9 mouse cellular contexts compared by ENCODE assay signal in genomic region chr11:24371687-24371950, GRCm38 (mm10).
DNase-seq lines count a peak whose midpoint lies in the region; ATAC-seq lines count a peak whose summit lies in the region.
"Had no signal": no experiment of that assay in that cellular context is flagged by ENCODE, and none has a peak within 500 bp of the region (broad histone marks: within the 10 kb centered on the region; RNA-seq: fewer than 3 reads in every experiment).

No protein-coding gene starts in this region.

- peak; percentile 57 for ATAC-seq in midbrain, embryonic 13.5 days
- ATAC-seq in hindbrain, embryonic 16.5 days: peak; percentile 66

- no peak overlapping the region; the same call in 1 of the 2 replicates for H3K4me2 ChIP-seq in midbrain, embryonic 13.5 days (replicated peaks)
- no peak overlapping the region for H3K4me2 ChIP-seq in hindbrain, embryonic 16.5 days (ENCODE audit: low read length)

- intact Hi-C loops in heart, postnatal 25 days (cut with DNase I): no loop called here

- H3K27ac ChIP-seq in midbrain, embryonic 13.5 days: peak overlapping the region; percentile 48; the same call in 1 of the 2 replicates
- H3K27ac ChIP-seq in midbrain, embryonic 10.5 days (replicated peaks): no peak overlapping the region
- no peak overlapping the region for H3K27ac ChIP-seq in hindbrain, embryonic 16.5 days (ENCODE audit: low read depth, low read length)

- no peak overlapping the region for H3K4me3 ChIP-seq in midbrain, embryonic 13.5 days (replicated peaks)
- no peak overlapping the region for H3K4me3 ChIP-seq in midbrain, embryonic 10.5 days
- no peak overlapping the region for H3K4me3 ChIP-seq in hindbrain, embryonic 16.5 days (ENCODE audit: low read length)

- H3K9me3 ChIP-seq in midbrain, embryonic 13.5 days: no peaks in the 10 kb centered on the region
- no peaks in the 10 kb centered on the region for H3K9me3 ChIP-seq in midbrain, embryonic 10.5 days (replicated peaks)
- H3K9me3 ChIP-seq in hindbrain, embryonic 16.5 days (ENCODE audit: control insufficient read depth, low read length): no peaks in the 10 kb centered on the region

- no peaks in the 10 kb centered on the region for H3K36me3 ChIP-seq in midbrain, embryonic 13.5 days
- H3K36me3 ChIP-seq in midbrain, embryonic 10.5 days: no peaks in the 10 kb centered on the region
- H3K36me3 ChIP-seq in hindbrain, embryonic 16.5 days (ENCODE audit: control insufficient read depth, insufficient read depth, low read length): no peaks in the 10 kb centered on the region

- peaks cover 43% of the 10 kb centered on the region for H3K4me1 ChIP-seq in midbrain, embryonic 13.5 days (replicated peaks)
- H3K4me1 ChIP-seq in midbrain, embryonic 10.5 days: peaks cover 32% of the 10 kb centered on the region
- peaks cover 17% of the 10 kb centered on the region for H3K4me1 ChIP-seq in hindbrain, embryonic 16.5 days (ENCODE audit: control insufficient read depth, insufficient read depth, low read depth, low read length)

- peak; percentile 45 to 68 for DNase-seq in cerebellum, postnatal 10 days
- no peak for DNase-seq in cerebellum, adult 11-12 months
- no peak for DNase-seq in midbrain, embryonic 10.5 days (ENCODE audit: low spot score)
- DNase-seq in heart, postnatal 25 days (ENCODE audit: low spot score): no peak
- no peak for DNase-seq in thymus, postnatal 14 days
- no peak for DNase-seq in thymus, postnatal 0 days (ENCODE audit: low spot score)
- DNase-seq: kidney, postnatal 10 days had no signal

- no peak overlapping the region for H3K9ac ChIP-seq in midbrain, embryonic 13.5 days (replicated peaks)
- no peak overlapping the region for H3K9ac ChIP-seq in hindbrain, embryonic 16.5 days (ENCODE audit: low read depth, low read length)

- whole genome bisulfite sequencing in midbrain, embryonic 13.5 days: 48% methylated on average over 5 of the region's 5 CpGs
- WGBS in midbrain, embryonic 10.5 days: 80% methylated on average over 5 of the region's 5 CpGs
- 28% methylated on average over 5 of the region's 5 CpGs for WGBS in hindbrain, embryonic 16.5 days

- H3K27me3 ChIP-seq in midbrain, embryonic 13.5 days: no peaks in the 10 kb centered on the region
- H3K27me3 ChIP-seq in midbrain, embryonic 10.5 days (ENCODE audit: low read depth, poor library complexity, severe bottlenecking): peaks cover 41% of the 10 kb centered on the region
- H3K27me3 ChIP-seq in hindbrain, embryonic 16.5 days (replicated peaks; ENCODE audit: control insufficient read depth, insufficient read depth, low read length): 0 out of 2 replicates have a peak, but pooled peaks cover 3% of the 10 kb centered on the region

Comparison
In these comparisons a context has a peak if more than half of its experiments do, and no peak if none do; other contexts are left out.
1. DNase-seq: peak in cerebellum, postnatal 10 days (2 of 2); none in cerebellum, adult 11-12 months (single experiment), midbrain, embryonic 10.5 days (single experiment), heart, postnatal 25 days (single experiment), thymus, postnatal 14 days (single experiment) and thymus, postnatal 0 days (single experiment).